Mouse (Mus musculus) right cerebral cortex, postnatal 4 days (tissue): Measurements from ENCODE around the gene 1700008P02Rik.
"Not testable (repeated sequence)": the region's sequence is repeated elsewhere in the genome, so short reads cannot be mapped to it uniquely, and the experiment has no call there.

ENCODE experiments used
- DNase-seq: peaks from one replicate; pipeline ENCODE4 v3.0.0-alpha.2; 2022

The 1700008P02Rik gene

GRCm38 (mm10) chr3:6620343-6620742, at the start of gene 1700008P02Rik:
TSS of gene 1700008P02Rik (minus strand) at chr3:6620443.
- DNase-seq: no peak

GRCm38 (mm10) chr3:6649411-6649810, 29.2 kb upstream of the 1700008P02Rik start:
- no peak for DNase-seq

- DNase-seq: not testable (repeated sequence)
These were observed 17.9 kb upstream of the 1700008P02Rik start for GRCm38 (mm10) chr3:6638151-6638550.

- no peak for DNase-seq
These were observed 14.0 kb upstream of the 1700008P02Rik start for GRCm38 (mm10) chr3:6634256-6634655.

GRCm38 (mm10) chr3:6617881-6618280, 2.4 kb downstream of the 1700008P02Rik start:
- no peak for DNase-seq
